Mouse (Mus musculus) left cerebral cortex, adult 18-20 months (tissue): ENCODE data around the gene Rnh1. TPM values are rescaled to one million over a fixed set of nuclear protein-coding genes. Genes with fewer than 3 reads are reported as not detected.
A peak's percentile ranks its signal among the peaks of the same experiment; 100 is the strongest.

Experiments used
- DNase-seq, 2 experiments: peaks; one replicate each; pipeline ENCODE4 v3.0.0; 2021 to 2022; ENCODE audit warnings: low spot score in 2 of 2, mixed read lengths in 1 of 2
- total RNA-seq, 2 experiments: library from RNA; stranded (reverse); gene quantifications; 2 replicates each; pipeline ENCODE4 v1.2.3; 2021

Rnh1 gene
- total RNA-seq, 2 experiments from 2014 or later = 39.0 to 43.2 TPM

DNA sequence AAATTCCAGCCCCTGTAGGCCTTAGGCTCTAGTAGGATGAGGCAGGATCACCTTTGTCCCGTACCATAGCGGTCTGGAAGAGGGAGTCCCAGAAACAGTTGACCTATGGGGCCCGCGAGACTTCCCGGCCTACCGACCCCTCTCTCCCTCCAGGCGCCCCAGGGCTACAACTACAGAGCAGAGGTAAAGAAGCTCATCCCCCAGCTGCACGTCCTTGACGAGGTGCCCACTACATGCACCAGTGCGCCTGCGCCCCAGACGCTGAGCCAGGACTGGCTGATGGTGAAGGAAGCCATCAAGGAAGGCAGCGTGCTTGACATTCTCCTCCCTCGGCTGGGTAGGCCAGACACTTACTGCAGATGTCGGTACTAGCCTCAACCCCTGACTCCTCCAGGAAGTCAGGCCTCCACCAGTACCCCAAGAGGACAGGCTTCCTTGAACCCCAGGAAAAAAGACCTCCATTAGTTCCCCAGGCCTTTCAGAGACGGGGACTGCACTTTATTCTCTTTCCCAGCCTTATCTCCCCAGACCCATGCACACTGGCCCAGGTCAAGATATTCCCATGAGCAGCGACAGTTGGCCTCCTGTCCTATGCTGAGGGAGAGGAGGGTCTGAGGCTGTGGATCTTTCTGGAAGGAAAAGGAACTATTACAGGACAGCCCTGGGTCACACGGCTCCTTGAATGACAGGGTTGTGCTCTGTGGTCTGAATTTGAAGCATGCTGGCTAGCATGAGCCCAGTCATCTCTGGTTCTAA lies 33.7 kb upstream of the Rnh1 start:
- no peak for DNase-seq

DNA sequence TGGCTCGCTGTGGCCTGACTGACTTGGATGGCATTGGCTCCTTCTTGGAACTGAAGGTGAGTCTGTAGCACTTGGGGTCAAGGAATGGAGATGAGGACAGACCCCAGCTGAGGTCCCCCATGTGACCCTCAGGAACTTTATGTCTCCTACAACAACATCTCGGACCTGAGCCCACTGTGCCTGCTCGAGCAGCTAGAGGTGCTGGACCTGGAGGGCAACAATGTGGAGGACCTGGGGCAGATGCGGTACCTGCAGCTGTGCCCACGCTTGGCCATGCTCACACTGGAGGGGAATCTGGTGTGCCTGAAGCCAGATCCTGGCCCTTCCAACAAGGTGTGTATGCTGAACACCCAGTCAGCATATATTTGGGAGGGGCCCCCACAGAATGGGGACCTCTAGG lies 32.8 kb upstream of the Rnh1 start:
- DNase-seq = no peak

DNA sequence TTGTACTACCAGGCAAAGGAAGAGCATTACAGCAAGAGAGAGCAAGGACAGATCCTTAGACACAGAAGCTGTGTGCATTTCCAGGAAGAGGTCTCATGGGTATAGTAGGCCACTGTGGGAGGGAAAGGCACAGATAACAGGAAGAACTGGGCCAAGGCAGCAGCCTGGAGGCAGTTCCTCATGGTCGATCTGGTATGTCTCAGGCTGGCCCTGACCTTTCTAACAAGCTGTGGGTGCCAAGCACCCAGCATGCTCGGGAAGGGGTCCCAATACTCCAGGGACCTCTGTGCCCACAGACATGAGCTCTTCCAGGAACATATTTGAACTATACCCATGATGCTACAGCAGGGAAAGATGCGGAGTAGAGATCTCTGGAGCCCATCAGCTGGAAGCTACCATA lies 31.9 kb upstream of the Rnh1 start:
- DNase-seq = no peak

- DNase-seq = no peak
These were observed 25.5 kb upstream of the Rnh1 start for GRCm38 (mm10) chr7:141198121-141198520.

DNA sequence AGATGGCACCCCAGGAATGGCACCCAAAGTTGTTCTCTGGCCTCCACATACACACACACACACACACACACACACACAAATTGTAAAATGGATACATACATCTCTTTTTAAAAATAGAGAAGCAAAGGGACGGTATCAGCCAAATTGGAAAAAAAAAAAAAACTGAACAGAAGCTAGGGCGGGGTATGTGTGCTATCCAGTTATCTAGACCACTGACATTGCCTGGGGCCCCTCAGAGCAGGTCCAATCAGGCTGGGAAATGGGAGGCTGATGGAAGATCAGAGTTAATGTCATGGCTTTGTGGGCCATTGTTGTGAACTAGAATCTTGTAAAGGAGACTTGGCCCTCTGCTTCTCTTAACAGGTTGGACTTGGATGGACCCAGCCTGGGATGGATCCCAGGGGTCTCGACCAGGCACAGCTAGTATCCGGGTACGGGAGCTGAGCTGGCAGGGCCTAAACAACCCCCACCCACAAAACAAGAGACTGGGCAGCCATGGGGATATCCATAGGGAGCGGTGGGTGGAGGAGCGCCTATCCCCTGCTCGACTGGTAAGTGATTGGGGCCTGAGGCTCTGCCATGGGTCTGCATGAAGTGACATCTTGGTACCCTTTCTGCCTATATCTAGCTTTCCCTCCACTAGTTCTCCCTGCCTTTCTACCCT lies 24.1 kb upstream of the Rnh1 start:
- DNase-seq = no peak

GRCm38 (mm10) chr7:141195754-141196153 lies 23.1 kb upstream of the Rnh1 start:
- no peak for DNase-seq

DNA sequence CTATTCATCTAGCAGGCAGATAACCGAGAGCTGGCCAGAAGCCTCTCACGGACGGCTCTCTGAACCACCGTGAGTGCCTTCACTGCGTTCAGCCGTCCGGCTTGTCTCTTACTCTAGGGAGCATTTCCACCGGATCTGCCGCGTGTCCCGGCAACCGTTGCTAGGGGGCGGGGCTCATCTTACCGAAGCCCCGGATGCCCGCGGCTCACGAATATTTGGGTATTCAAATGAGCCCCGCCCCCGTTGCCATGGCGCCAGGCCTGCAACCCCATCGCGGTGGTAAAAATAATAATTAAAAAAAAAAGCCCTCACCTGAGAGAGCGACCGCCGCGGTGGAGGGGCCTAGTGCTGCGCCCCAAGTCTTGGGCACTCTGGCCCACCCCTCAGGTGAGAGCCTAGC lies 22.2 kb upstream of the Rnh1 start:
- peak; percentile 82 to 85 for DNase-seq

GRCm38 (mm10) chr7:141194409-141194808 lies 21.8 kb upstream of the Rnh1 start:
- no peak for DNase-seq

GRCm38 (mm10) chr7:141193948-141194347 lies 21.3 kb upstream of the Rnh1 start, which contains the start of the genes Hras and Lrrc56:
Gene Hras, minus strand, starts transcription at chr7:141194005.
Gene Lrrc56, plus strand, starts transcription at chr7:141194157.
- peak; percentile 98 for DNase-seq

DNA sequence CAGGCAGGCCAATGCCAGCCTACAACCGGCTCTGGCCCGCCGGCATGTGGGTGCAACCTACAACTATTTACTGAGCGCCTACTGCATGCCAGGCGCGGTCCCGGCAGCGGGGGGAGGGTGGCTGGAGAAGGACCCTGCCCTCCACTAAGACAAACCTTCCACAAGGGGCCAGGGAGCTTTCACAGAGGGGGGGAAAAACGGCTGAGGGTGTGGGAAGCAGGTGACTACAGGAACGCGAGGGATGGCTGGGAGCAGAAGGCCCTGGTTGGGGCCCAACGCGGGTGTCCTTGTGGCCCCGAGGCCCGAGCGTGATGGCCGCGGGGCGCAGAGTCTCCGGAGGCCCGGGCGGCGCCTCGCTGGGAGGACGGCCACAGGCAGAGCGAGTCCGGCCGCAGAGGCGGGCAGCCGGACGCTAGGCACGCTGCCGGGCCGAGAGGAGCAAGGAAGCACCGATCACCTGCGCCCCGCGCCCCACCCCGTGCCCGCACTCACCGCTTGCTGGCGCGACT lies 20.7 kb upstream of the Rnh1 start:
- DNase-seq = peak in 1 of 2 experiments; percentile 12

GRCm38 (mm10) chr7:141192776-141193347 lies 20.2 kb upstream of the Rnh1 start:
- peak in 1 of 2 experiments; percentile 38 for DNase-seq

DNA sequence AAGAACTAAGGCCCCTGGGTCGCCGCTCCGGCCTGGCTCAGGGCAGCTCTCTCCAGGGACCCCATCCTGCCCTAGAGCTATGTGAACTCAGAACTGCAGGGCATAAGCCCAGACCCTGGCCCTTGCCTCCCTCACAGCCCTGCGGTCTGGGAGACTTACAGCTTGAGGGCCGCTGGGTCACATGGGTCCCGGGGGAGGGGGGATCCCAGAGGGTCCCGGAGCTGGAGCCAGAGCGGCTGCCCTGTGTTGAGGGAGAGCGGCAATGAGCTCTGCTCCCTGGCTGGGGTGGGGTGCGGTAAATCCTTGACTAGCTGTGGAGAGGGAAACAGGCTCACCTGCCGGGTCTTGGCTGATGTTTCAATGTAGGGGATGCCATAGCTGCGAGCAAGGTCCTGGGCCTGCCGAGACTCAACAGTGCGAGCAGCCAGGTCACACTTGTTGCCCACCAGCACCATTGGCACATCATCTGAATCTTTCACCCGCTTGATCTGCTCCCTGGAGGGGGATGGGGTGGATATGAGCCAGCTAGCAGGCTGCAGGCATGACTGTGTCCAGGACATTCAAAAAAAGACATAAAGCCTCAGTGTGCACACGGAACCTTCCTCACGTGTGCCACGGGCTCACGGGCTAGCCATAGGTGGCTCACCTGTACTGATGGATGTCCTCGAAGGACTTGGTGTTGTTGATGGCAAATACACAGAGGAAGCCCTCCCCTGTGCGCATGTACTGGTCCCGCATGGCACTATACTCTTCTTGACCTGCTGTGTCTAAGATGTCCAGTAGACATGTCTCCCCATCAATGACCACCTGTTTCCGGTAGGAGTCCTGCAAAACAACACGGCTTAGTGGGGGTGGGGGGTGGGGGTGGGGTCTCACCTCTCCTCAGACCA lies 19.4 kb upstream of the Rnh1 start:
- no peak for DNase-seq

- no peak for DNase-seq
These were observed 18.4 kb upstream of the Rnh1 start for GRCm38 (mm10) chr7:141191036-141191435.

DNA sequence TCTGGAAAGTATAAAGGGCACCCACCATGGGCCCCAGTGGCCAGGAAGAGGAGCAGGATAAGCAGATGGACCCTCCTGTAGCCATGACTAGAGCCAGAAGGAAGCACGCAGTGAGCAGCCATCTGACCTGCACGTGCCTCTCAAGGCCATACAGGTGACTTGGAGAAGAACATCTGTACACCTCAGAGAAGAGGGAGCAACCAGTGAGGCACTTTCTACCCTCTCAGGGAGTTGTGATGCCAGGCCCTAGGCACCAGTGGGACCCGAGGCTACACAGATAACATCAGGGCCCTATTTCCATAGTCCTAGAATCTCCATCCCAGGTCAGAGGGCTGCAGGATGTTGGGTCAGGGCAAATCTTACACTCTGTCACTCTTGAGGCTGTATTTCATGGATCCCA lies 17.6 kb upstream of the Rnh1 start:
- DNase-seq = no peak

GRCm38 (mm10) chr7:141188733-141189132 lies 16.1 kb upstream of the Rnh1 start:
- no peak for DNase-seq

DNA sequence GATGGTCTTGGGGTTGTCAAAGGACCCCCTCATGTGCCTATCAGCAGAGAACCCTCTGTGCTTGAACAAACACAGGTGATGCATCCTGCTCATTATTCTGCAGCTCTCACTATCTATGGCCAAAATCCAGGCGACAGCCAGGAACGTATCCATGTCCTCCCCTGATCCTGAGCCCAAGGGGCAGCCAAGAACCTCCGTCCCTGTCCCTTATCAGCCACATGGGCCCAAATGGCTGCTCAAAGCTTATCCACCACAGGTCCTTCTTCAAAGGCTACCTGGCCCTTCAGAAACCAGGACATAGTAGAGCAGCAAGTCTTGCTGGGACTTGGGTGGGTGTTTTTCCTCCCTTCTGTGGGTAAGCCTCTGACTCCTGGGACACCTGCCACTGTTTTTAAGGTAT lies 15.5 kb upstream of the Rnh1 start:
- DNase-seq = no peak

DNA sequence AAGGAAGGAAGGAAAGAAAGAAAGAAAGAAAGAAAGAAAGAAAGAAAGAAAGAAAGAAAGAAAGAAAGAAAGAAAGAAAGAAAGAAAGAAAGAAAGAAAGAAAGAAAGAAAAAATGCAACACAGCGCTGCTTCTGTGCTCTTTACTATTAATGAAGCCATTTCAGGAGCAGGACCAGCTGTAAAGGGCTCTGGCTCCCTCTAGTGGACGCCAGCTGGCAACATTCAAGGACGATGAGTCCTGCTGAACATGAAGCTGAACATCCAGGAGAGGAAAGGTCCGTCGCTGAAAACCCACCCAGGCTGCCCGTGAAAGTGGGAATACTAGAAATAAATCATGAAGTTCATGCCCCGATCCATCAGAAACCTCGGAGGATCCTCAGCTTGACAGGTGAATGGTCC lies 3.5 kb upstream of the Rnh1 start:
- DNase-seq = peak; percentile 85 to 92

DNA sequence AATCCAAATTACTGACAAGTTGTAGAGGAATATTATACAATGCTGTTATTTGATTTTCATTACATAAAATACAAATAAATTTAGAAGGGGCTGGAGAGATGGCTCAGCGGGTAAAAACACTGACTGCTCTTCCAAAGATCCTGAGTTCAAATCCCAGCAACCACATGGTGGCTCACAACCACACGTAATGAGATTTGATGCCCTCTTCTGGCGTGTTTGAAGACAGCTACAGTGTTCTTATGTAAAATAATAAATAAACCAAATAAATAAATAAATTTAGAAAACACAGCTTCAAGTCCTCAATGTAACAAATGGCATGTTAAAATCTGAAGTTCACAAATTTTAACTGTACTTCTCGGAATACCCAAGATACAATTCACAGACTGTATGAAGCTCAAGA lies 2.4 kb upstream of the Rnh1 start:
- no peak for DNase-seq

- no peak for DNase-seq
These were observed 730 bp upstream of the Rnh1 start for GRCm38 (mm10) chr7:141173323-141173850.

GRCm38 (mm10) chr7:141169866-141170265 lies 2.8 kb downstream of the Rnh1 start:
- DNase-seq = no peak

- no peak for DNase-seq
These were observed 3.4 kb downstream of the Rnh1 start for GRCm38 (mm10) chr7:141169300-141169699.
